Mouse (Mus musculus) gastrocnemius, postnatal 14 days (tissue): ENCODE results near the gene Epas1. TPM values are rescaled to one million over a fixed set of nuclear protein-coding genes. Genes with fewer than 3 reads are reported as not detected.

Experiments
- DNase-seq: peaks from one replicate; pipeline ENCODE4 v3.0.0; 2021; ENCODE audit warnings: mixed read lengths
- intact Hi-C: fragments of 180-260 bp; cut with DNase I; formaldehyde crosslinking; loops from one replicate; pipeline ENCODE4 v1.15.1; 2025; ENCODE audit warnings: low total_unique reads
- total RNA-seq, 2 experiments: library from RNA; stranded (reverse); gene quantifications; 2 replicates each; pipeline ENCODE4 v1.2.3; 2021

The Epas1 gene
- total RNA-seq, 2 experiments from 2014 or later: 91.8 to 114 TPM

DNA sequence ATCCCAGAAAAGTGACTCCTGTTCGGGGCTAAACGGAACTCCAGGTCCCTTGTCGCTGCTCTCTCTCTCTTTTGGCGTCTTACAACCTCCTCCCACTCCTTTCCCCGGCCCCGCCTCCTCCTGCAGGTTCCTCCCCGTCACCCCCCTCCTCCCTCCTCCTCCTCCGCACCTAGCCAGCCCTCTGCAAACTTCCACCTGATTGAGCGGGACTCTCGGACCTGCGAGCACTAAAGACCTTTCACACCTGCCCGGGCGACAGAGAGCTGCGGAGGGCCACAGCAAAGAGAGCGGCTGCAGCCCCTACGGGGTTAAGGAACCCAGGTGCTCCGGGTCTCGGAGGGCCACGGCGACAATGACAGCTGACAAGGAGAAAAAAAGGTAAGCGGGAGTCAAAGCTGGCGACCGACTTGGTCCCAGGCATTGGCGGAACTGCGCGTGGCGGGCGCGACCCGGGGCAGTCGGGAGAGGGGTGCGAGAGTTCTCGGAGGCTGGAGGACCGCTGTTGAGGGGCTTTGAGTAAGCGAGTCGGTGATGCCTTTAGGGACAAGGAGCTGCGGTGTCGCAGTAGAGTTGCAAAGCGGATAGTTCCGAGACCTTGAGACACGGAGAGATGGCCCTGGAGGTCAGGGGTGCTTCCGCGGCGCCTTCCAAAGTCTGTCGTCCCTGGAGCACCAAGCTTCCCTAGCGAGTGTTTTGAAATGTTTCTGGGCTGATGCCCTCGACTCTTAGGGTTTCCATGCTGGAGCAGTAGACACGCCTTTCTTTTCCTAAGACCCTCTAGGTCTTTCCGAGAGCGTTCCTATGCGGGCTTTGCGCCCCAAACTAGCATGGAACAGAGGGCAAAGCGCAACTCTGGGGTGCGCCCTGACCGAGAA is 668 bp downstream of the Epas1 start:
- peak; percentile 72 for DNase-seq
- intact Hi-C loops: loop anchor here (10.0 kb wide), 1 partner anchor 51 kb away; no protein-coding TSS in a partner anchor

DNA sequence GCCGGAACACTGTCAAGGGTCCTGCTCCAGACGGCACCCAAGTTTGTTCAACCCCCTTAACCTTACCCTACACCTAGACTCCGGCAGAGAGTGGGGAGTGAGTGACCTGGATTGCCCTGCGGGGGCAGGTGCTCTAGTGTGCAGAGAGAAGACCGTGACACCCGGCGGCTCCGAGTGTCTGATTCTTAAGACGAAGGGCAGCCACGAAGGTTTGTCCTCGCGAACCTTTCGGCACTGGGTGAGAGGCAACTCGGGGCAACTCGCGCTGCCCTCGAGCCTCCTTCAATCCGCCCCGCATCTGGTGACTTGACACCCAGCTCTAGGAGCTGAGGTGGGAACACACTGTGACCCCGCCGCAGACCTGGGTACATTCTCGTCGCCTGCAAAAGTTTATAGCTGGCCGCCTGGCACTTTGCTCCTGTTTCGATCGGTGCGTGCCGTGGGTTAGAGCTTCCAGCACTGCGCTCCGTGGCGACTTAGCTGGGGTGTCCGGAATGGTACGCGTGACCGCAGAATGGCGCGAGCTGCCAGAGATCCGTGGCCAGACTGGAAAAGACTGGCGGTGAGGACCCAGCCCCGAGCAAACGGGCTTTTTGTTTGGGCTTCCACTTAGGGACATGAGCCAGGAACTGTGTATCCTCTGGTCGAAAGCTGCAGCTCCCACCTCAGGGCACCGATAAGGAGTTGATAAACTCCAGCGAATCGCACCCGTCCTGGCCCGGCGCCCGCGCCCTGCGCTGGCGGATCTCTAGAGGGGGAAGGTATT is 1.5 kb downstream of the Epas1 start:
- intact Hi-C loops: loop anchor here (10.0 kb wide), 1 partner anchor 50 kb away; no protein-coding TSS in a partner anchor
- DNase-seq: peak; percentile 36

GRCm38 (mm10) chr17:86755581-86756195 is 2.2 kb downstream of the Epas1 start:
- intact Hi-C loops: loop anchor here (10.0 kb wide), 1 partner anchor 49 kb away; no protein-coding TSS in a partner anchor
- no peak for DNase-seq

DNA sequence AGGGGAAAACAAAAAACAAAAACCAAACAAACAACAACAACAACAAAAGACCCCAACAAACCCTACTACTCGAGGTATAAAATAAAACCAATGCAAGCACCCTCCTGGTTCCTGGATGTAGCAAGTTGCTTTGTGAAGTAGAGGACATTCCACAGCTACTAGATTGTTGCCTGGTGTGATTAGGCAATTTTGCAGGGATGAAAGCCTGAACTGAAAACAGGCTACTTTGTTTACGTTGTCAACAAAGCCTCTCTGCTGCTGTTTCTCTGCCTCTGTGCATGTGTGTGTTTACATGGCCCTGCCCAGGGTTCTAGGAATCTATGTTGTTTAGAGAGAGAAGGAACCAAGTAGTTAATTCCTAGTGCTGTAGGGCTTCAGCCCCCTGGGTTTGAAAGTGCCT is 4.1 kb downstream of the Epas1 start:
- intact Hi-C loops: loop anchor here (10.0 kb wide), 1 partner anchor 47 kb away; no protein-coding TSS in a partner anchor
- DNase-seq: no peak

DNA sequence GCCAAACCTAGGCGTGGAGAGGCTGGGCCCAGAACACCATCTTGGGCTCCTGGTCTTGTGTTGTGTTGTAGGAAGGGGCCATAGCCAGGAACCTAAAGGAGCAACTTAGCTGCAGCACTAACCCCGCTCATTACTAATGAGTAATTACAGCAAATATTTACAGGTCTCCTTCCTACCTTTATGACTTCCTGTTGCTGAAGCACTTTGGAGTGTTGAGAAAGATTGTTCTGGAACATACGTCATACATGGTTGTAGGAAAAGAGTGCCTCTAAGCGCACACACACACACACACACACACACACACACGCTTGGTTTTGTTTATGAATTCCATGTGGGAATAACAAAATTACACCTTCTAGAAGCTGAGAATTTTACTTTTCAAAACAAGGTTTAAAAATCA is 8.4 kb downstream of the Epas1 start:
- intact Hi-C loops: no loop called here
- no peak for DNase-seq

GRCm38 (mm10) chr17:86762479-86763242 is 9.2 kb downstream of the Epas1 start:
- intact Hi-C loops: no loop called here
- DNase-seq: no peak

DNA sequence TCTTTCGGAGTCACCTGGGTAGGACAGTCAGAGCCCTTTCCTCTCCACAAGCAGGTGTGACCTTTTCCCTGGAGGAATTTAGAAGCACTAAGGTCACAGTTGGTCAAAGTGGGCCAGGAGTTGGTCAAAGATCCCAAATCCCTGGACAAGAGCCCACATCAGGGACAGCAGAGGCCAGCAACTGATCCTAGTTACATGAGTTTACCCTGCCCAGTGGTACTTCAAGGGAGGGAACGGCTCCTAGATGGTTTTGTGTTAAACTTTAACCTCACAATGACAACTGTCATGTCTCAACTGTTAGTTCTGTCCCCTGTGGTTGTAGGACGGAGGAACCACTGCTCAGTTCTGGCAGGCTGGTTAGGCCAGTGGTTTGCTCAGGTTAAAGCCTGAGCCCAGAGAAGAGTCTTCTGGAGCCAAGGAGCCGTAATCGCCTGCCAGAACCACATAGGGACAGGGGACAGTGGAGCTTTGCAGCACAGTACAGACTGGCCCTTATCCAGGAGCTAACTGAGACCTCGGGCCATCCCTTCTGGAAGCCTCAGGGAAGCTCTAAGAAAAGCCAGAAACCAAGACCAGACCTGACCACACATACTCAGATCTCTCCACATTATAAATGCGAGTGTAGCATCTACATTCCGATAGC is 12.4 kb downstream of the Epas1 start:
- intact Hi-C loops: no loop called here
- no peak for DNase-seq

- DNase-seq: no peak
- intact Hi-C loops: no loop called here
Observed at GRCm38 (mm10) chr17:86766412-86766811, 12.9 kb downstream of the Epas1 start.

DNA sequence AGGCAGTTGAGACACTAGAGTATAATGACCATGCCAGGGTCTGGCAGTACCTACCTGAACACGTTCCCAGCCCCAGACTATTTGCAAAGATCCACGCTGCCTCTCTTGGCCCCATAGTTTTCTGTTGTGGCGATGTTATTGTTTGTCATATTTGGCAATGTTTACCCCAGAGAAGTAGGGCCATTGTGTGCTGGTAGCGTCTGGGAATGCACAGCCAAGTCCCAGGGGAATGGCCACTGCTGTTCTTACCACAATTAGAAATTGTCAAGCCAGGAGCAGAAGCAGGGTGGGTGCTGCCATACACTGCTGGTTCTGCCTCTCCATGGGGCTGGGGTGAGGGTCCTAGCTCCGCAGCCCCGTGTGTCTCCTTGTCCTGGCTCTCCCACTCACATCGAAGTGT is 15.1 kb downstream of the Epas1 start:
- no peak for DNase-seq
- intact Hi-C loops: no loop called here

- intact Hi-C loops: no loop called here
- peak; percentile 57 for DNase-seq
Observed at GRCm38 (mm10) chr17:86769330-86770211, 16.1 kb downstream of the Epas1 start.

GRCm38 (mm10) chr17:86770848-86771247 is 17.3 kb downstream of the Epas1 start:
- intact Hi-C loops: no loop called here
- no peak for DNase-seq

DNA sequence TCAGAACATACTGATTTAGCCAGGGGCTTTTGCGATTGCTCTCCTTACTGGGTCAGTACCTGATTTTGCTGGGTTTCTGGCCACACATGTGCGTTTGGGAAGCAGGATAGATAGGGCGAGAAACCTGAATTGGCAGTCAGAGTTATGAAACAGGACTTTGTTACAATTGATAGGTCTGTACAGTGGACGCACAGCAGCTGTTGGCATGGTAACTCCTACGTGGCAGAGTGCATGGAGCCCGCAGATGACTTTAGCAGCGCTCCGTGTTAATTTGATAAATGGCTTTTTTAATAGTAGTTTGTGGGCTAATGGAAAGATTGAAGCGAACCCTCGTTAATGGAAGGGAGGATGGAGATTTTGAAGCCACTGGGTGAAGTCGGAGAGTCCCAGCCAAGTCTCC is 18.5 kb downstream of the Epas1 start:
- intact Hi-C loops: no loop called here

DNA sequence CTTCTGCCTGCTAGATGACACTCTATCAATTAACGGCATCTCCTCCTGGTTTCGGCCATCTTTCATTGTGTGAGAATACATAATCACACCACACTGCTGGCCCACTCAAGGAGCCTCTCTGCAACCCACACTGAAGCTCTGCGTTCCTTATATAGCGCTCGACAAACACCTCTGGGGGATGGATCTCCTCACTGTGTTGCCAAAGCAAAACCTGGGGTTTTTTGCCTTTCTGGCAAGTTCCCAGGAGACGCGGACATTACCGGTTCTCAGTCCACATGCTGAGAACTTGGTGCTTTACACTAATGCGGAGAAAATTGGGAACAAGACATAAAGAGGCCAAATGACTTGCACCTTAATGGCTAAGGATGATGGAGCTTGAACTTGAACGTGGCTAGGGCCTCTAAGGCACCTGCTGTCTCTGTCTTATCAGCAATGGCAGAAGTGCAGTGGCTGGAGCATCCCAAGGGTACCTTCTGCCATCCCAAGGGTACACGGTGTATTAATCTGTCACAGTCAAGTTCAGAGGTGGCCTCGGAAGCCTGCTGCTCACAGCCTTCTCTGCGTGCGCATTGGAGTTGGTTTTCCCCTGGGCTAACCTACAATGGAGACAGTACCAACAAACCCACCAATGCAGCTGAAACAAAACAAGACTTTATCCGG is 19.6 kb downstream of the Epas1 start:
- no peak for DNase-seq
- intact Hi-C loops: no loop called here

More for the DNA sequence above, 18.5 kb downstream of the Epas1 start:
- no peak for DNase-seq

GRCm38 (mm10) chr17:86776538-86776937 is 23.0 kb downstream of the Epas1 start:
- DNase-seq: no peak
- intact Hi-C loops: no loop called here

- intact Hi-C loops: no loop called here
Observed at GRCm38 (mm10) chr17:86778147-86778546, 24.6 kb downstream of the Epas1 start.

GRCm38 (mm10) chr17:86779191-86780130 is 26.0 kb downstream of the Epas1 start:
- no peak for DNase-seq
- intact Hi-C loops: no loop called here

More at GRCm38 (mm10) chr17:86778147-86778546, 24.6 kb downstream of the Epas1 start:
- no peak for DNase-seq
